Mouse (Mus musculus) kidney, adult 18-20 months (tissue): Measurements from ENCODE around the gene Itsn1.

Experiments used
- DNase-seq: peaks from one replicate; pipeline ENCODE4 v3.0.0; 2021

The Itsn1 gene

GRCm38 (mm10) chr16:91729066-91729482 is at the start of gene Itsn1:
Itsn1 (plus strand) TSS chr16:91729281.
- DNase-seq: peak; percentile 98

- DNase-seq: no peak
Measured at GRCm38 (mm10) chr16:91680656-91681055, 48.4 kb upstream of the Itsn1 start.

GRCm38 (mm10) chr16:91685526-91685925 is 43.6 kb upstream of the Itsn1 start:
- DNase-seq: no peak

- no peak for DNase-seq
Measured at GRCm38 (mm10) chr16:91686369-91686768, 42.7 kb upstream of the Itsn1 start.

- no peak for DNase-seq
Measured at GRCm38 (mm10) chr16:91688023-91688618, 41.0 kb upstream of the Itsn1 start.

GRCm38 (mm10) chr16:91688619-91689334 is 40.3 kb upstream of the Itsn1 start, which contains the start of gene Donson:
Donson (minus strand) TSS chr16:91688770.
- DNase-seq: peak; percentile 94

- DNase-seq: no peak
Measured at GRCm38 (mm10) chr16:91689791-91690190, 39.3 kb upstream of the Itsn1 start.

- DNase-seq: peak; percentile 73
Measured at GRCm38 (mm10) chr16:91694455-91695084, 34.5 kb upstream of the Itsn1 start.

- DNase-seq: no peak
Measured at GRCm38 (mm10) chr16:91695108-91695755, 33.8 kb upstream of the Itsn1 start.

- no peak for DNase-seq
Measured at GRCm38 (mm10) chr16:91698995-91699394, 30.1 kb upstream of the Itsn1 start.

GRCm38 (mm10) chr16:91701908-91702307 is 27.2 kb upstream of the Itsn1 start:
- DNase-seq: no peak

- no peak for DNase-seq
Measured at GRCm38 (mm10) chr16:91702771-91703188, 26.3 kb upstream of the Itsn1 start.

GRCm38 (mm10) chr16:91704603-91705340 is 24.3 kb upstream of the Itsn1 start:
- DNase-seq: no peak

- no peak for DNase-seq
Measured at GRCm38 (mm10) chr16:91710241-91710640, 18.8 kb upstream of the Itsn1 start.

GRCm38 (mm10) chr16:91716927-91717349 is 12.1 kb upstream of the Itsn1 start:
- no peak for DNase-seq

- DNase-seq: no peak
Measured at GRCm38 (mm10) chr16:91717399-91717798, 11.7 kb upstream of the Itsn1 start.

- peak; percentile 76 for DNase-seq
Measured at GRCm38 (mm10) chr16:91724247-91724646, 4.8 kb upstream of the Itsn1 start.

- DNase-seq: no peak
Measured at GRCm38 (mm10) chr16:91727433-91727832, 1.6 kb upstream of the Itsn1 start.

GRCm38 (mm10) chr16:91728123-91729065 is 687 bp upstream of the Itsn1 start, which contains the start of gene Cryzl1:
Cryzl1 (minus strand) TSS chr16:91728975.
- DNase-seq: peak; percentile 98

- DNase-seq: peak; percentile 51
Measured at GRCm38 (mm10) chr16:91729821-91730441, 850 bp downstream of the Itsn1 start.

- no peak for DNase-seq
Measured at GRCm38 (mm10) chr16:91730446-91730845, 1.4 kb downstream of the Itsn1 start.
